9 mouse cellular contexts compared by ENCODE assay signal in the genomic region with DNA sequence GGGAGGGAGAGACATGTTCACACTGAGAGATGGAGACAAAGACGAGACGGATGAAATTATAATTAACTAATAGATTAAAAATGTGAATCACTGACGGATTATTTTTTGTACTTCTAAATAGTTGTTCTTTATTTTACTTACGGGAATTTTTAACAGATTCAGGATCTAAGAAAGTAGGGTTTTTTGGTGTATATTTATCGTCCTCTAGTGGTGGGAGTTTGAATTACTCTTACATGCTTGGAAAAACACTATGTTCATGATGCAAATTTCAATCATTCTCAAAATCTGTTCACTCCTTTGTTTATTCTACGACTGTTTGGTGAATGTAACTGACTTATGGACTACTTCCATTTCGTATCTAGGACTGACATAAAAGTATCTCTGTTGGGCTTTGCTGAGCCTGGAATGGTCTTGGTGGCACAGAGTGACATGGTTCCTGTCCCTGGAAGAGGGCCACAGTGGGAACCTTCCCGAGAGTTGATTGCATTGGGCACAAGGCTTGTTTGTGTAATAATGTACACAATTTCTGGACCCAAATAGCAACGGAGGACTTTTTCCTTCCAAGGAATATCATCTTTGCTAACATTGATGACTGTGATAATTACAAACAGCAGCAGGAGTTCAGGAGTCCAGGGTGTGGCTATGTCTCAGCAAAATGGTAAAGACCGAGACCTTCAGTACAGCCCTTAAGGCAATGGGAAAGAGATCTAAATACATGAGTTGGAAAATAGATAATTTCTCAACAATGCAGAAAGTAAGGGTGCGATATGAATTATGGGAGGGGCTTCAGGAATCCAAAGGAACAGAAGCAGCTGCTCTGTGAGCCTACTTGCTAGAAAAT.
DNase-seq lines count a peak whose midpoint lies in the region.
"Had no signal": no experiment of that assay in that cellular context is flagged by ENCODE, and none has a peak within 500 bp of the region (broad histone marks: within the 10 kb centered on the region; RNA-seq: fewer than 3 reads in every experiment).

No protein-coding gene starts in this region.

- DNase-seq in kidney, adult 9 months: peak; percentile 26
- no peak for DNase-seq in kidney, postnatal 4 days
- DNase-seq in CD4-positive, CD25-positive, alpha-beta regulatory T cell, adult 2 months (ENCODE audit: low read depth, low spot score): peak; percentile 61
- peak; percentile 17 for DNase-seq in R1 (ENCODE audit: low read depth, low spot score)
- DNase-seq in large intestine, adult 2 months (ENCODE audit: low read depth, low spot score): peak; percentile 21
- DNase-seq in right cerebral cortex, postnatal 25 days: no peak
- DNase-seq in left cerebral cortex, adult 8-10 months (ENCODE audit: low spot score in 2 of 2): no peak
- no peak for DNase-seq in spleen, postnatal 4 days (ENCODE audit: low spot score in 2 of 2)
- DNase-seq: heart, postnatal 36 days had no signal

- 26% methylated on average over 11 of the region's 11 CpGs for WGBS in large intestine, adult 2 months

Comparison
In these comparisons a context has a peak if more than half of its experiments do, and no peak if none do; other contexts are left out.
1. DNase-seq: peak in kidney, adult 9 months (single experiment), CD4-positive, CD25-positive, alpha-beta regulatory T cell, adult 2 months (single experiment), R1 (single experiment) and large intestine, adult 2 months (single experiment); none in kidney, postnatal 4 days (0 of 2), right cerebral cortex, postnatal 25 days (single experiment), left cerebral cortex, adult 8-10 months (0 of 2) and spleen, postnatal 4 days (0 of 2).